Mouse (Mus musculus): Measurements from ENCODE around the gene Gm5640.
"Not testable (repeated sequence)": the region's sequence is repeated elsewhere in the genome, so short reads cannot be mapped to it uniquely, and the experiment has no call there.

Gene Gm5640

GRCm38 (mm10) chrX:74645466-74646323 lies at the start of gene Gm5640:
Gene Gm5640 (minus strand): TSS chrX:74645635.
- not testable (repeated sequence) for DNase-seq (ENCODE audit: extremely low read depth, low read depth, low spot score)

DNA sequence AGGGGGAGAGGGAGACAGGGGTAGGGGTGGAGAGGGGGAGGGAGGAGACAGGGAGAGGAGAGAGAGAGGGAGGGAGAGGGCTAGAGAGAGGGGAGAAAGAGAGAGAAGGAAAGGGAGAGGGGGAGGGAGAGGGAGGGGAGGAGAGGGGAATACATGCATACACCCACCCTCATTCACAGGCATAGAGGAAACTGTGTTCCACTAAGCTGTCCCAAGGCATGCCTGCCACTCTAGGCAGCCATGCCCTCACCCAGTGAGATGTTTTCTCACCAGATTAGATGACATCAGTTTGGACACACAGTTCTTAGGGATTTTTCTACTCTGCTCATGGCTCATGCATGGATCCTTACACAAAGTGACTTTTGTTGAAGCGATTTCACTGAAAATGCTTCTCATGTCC lies 958 bp upstream of the Gm5640 start:
- not testable (repeated sequence) for DNase-seq (ENCODE audit: extremely low read depth, low read depth, low spot score)

- no peak for DNase-seq (ENCODE audit: extremely low read depth, low read depth, low spot score)
These were observed 53.1 kb downstream of the Gm5640 start, which contains the start of gene Olfr1325 for GRCm38 (mm10) chrX:74592379-74592778. Gene Olfr1325 (plus strand): TSS chrX:74592679.
